Mouse (Mus musculus): ENCODE measurements around the gene Cd300a.

- no peak for TF ChIP-seq CTCF (IDR thresholded peaks at IDR 0.05; ENCODE audit: extremely low read depth, insufficient read depth, insufficient read length, insufficient replicate concordance)
- no peak for TF ChIP-seq POLR2A (IDR thresholded peaks at IDR 0.05; ENCODE audit: low read depth, low read length)
These were observed 6.2 kb downstream of the Cd300a start for GRCm38 (mm10) chr11:114896085-114896484.

Measured in spleen, adult 2 months (tissue).